Mouse (Mus musculus): Measurements from ENCODE around the gene Epn2. TPM values are rescaled to one million over a fixed set of nuclear protein-coding genes. Genes with fewer than 3 reads are reported as not detected.

Epn2 gene
- polyA plus RNA-seq, 1 experiment from 2014 or later, result 15.6 TPM

- 85% methylated on average over 4 of the region's 4 CpGs for WGBS
- H3K27ac ChIP-seq (ENCODE audit: low read length), result no peak overlapping the region
- H3K4me3 ChIP-seq (ENCODE audit: low read length), result no peak overlapping the region
- peaks cover 8% of the 10 kb centered on the region; the same call in 1 of the 2 replicates for H3K4me1 ChIP-seq (ENCODE audit: control insufficient read depth, insufficient read depth, low read length)
- no peaks in the 10 kb centered on the region for H3K9me3 ChIP-seq (ENCODE audit: control insufficient read depth, low read length)
- no peaks in the 10 kb centered on the region for H3K36me3 ChIP-seq (ENCODE audit: control insufficient read depth, insufficient read depth, low read length)
- H3K4me2 ChIP-seq (ENCODE audit: low read depth, low read length), result no peak overlapping the region
- H3K9ac ChIP-seq (ENCODE audit: low read depth, low read length), result no peak overlapping the region
- H3K27me3 ChIP-seq (replicated peaks; ENCODE audit: control insufficient read depth, insufficient read depth, low read length), result no peaks in the 10 kb centered on the region
- no peak for ATAC-seq
Measured at GRCm38 (mm10) chr11:61468534-61468933, 111.0 kb downstream of the Epn2 start.

Other genes with a start within 250 kb of the Epn2 start
- not detected in 2 replicates for gene Slc47a2, start 236.8 kb downstream of the Epn2 start, polyA plus RNA-seq (2015; fragmentation: Nextera tagmentation; extraction: Ambion mirVana)
- gene Slc47a1, start 201.3 kb downstream of the Epn2 start, polyA plus RNA-seq (2015; fragmentation: Nextera tagmentation; extraction: Ambion mirVana), result 12.5 and 17.5 TPM in 2 replicates
- gene Rnf112, start 125.6 kb downstream of the Epn2 start, polyA plus RNA-seq (2015; fragmentation: Nextera tagmentation; extraction: Ambion mirVana), result 0.88 and 1.1 TPM in 2 replicates
- 229 and 237 TPM in 2 replicates for gene Mfap4, start 94.3 kb downstream of the Epn2 start, polyA plus RNA-seq (2015; fragmentation: Nextera tagmentation; extraction: Ambion mirVana)
- 34.2 and 34.9 TPM in 2 replicates for gene Mapk7, start 85.3 kb downstream of the Epn2 start, polyA plus RNA-seq (2015; fragmentation: Nextera tagmentation; extraction: Ambion mirVana)
- gene B9d1, start 74.5 kb downstream of the Epn2 start, polyA plus RNA-seq (2015; fragmentation: Nextera tagmentation; extraction: Ambion mirVana), result 18.9 and 19.2 TPM in 2 replicates
- gene Grap, start 73.6 kb upstream of the Epn2 start, polyA plus RNA-seq (2015; fragmentation: Nextera tagmentation; extraction: Ambion mirVana), result 7.2 and 8.6 TPM in 2 replicates
- 9.6 and 12.9 TPM in 2 replicates for gene Fam83g, start 104.4 kb upstream of the Epn2 start, polyA plus RNA-seq (2015; fragmentation: Nextera tagmentation; extraction: Ambion mirVana)
- gene Slc5a10, start 141.1 kb upstream of the Epn2 start, polyA plus RNA-seq (2015; fragmentation: Nextera tagmentation; extraction: Ambion mirVana), result 0.07 and 0.11 TPM in 2 replicates
- 25.0 and 26.3 TPM in 2 replicates for gene Prpsap2, start 182.4 kb upstream of the Epn2 start, polyA plus RNA-seq (2015; fragmentation: Nextera tagmentation; extraction: Ambion mirVana)